Mouse (Mus musculus) intestine, embryonic 15.5 days (tissue): ENCODE data around the gene Dync1h1. TPM values are rescaled to one million over a fixed set of nuclear protein-coding genes. Genes with fewer than 3 reads are reported as not detected.

ENCODE experiments used
- ATAC-seq: fragments of 200-750 bp; cut with Nextera tagmentation; 2 replicates; pipeline ENCODE4 v1.8.0; 2017; ENCODE audit warnings: moderate TSS enrichment, moderate library complexity
- H3K27ac ChIP-seq: fragments of 300-500 bp; sonication (generic); 2 replicates; pipeline ENCODE4 v1.5.1; 2015; ENCODE audit warnings: mild to moderate bottlenecking, inconsistent platforms
- H3K27me3 ChIP-seq: fragments of 300-500 bp; sonication (generic); replicated peaks from 2 replicates; pipeline ENCODE4 v1.6.1; 2015; ENCODE audit warnings: inconsistent platforms
- H3K36me3 ChIP-seq: fragments of 300-500 bp; sonication (generic); 2 replicates; pipeline ENCODE4 v1.6.1; 2015; ENCODE audit warnings: inconsistent platforms
- H3K4me1 ChIP-seq: fragments of 300-500 bp; sonication (generic); replicated peaks from 2 replicates; pipeline ENCODE4 v1.6.1; 2015; ENCODE audit warnings: inconsistent platforms
- H3K4me2 ChIP-seq: fragments of 300-500 bp; sonication (generic); replicated peaks from 2 replicates; pipeline ENCODE4 v1.6.1; 2015; ENCODE audit warnings: mild to moderate bottlenecking, inconsistent platforms
- H3K4me3 ChIP-seq: fragments of 300-500 bp; sonication (generic); replicated peaks from 2 replicates; pipeline ENCODE4 v1.5.1; 2015; ENCODE audit warnings: inconsistent platforms
- H3K9ac ChIP-seq: fragments of 300-500 bp; sonication (generic); 2 replicates; pipeline ENCODE4 v1.6.1; 2015; ENCODE audit warnings: inconsistent platforms
- H3K9me3 ChIP-seq: fragments of 300-500 bp; sonication (generic); 2 replicates; pipeline ENCODE4 v1.6.1; 2016; ENCODE audit warnings: inconsistent platforms
- WGBS: fragments of 180-500 bp; shearing (Covaris S2); methylation state at CpG from one replicate; pipeline ENCODE4 v1.1.7; 2015; 5-methylcytosine and 5-hydroxymethylcytosine counted together
- polyA plus RNA-seq: library from polyadenylated mRNA; unstranded; fragments of >200 nt; fragmentation: Nextera tagmentation; extraction: Ambion mirVana; gene quantifications from 2 replicates; pipeline ENCODE4 v1.2.1, GENCODE M21; 2015

The Dync1h1 gene
- polyA plus RNA-seq, 1 experiment from 2014 or later = 35.7 TPM

GRCm38 (mm10) chr12:110575926-110576325, 25.3 kb upstream of the Dync1h1 start:
- no peaks in the 10 kb centered on the region for H3K9me3 ChIP-seq
- no peak overlapping the region for H3K4me3 ChIP-seq
- H3K27me3 ChIP-seq = no peaks in the 10 kb centered on the region
- H3K27ac ChIP-seq = no peak overlapping the region
- peaks cover 14% of the 10 kb centered on the region; the same call in 1 of the 2 replicates for H3K36me3 ChIP-seq
- ATAC-seq = no peak
- WGBS = 59% methylated on average over 4 of the region's 4 CpGs
- no peak overlapping the region for H3K9ac ChIP-seq
- no peak overlapping the region for H3K4me2 ChIP-seq
- H3K4me1 ChIP-seq = no peaks in the 10 kb centered on the region

GRCm38 (mm10) chr12:110578333-110578732, 22.9 kb upstream of the Dync1h1 start:
- H3K36me3 ChIP-seq = peaks cover 10% of the 10 kb centered on the region; the same call in 1 of the 2 replicates
- WGBS = 89% methylated on average over 9 of the region's 9 CpGs

GRCm38 (mm10) chr12:110588622-110589021, 12.6 kb upstream of the Dync1h1 start:
- WGBS = 79% methylated on average over 6 of the region's 6 CpGs
- Histone ChIP-seq H3K4me3 (no peak overlapping the region), H3K4me2 (no peak overlapping the region), H3K9ac (no peak overlapping the region), H3K27ac (no peak overlapping the region), H3K9me3 (no peaks in the 10 kb centered on the region), H3K27me3 (no peaks in the 10 kb centered on the region), H3K4me1 (0 out of 2 replicates have a peak, but pooled peaks cover 12% of the 10 kb centered on the region), H3K36me3 (no peaks in the 10 kb centered on the region)
- ATAC-seq = no peak

More at GRCm38 (mm10) chr12:110578333-110578732, 22.9 kb upstream of the Dync1h1 start:
- Histone ChIP-seq H3K4me2 (no peak overlapping the region), H3K4me3 (no peak overlapping the region), H3K27me3 (no peaks in the 10 kb centered on the region), H3K27ac (no peak overlapping the region), H3K4me1 (no peaks in the 10 kb centered on the region), H3K9me3 (no peaks in the 10 kb centered on the region), H3K9ac (no peak overlapping the region)
- no peak for ATAC-seq

- 1% methylated on average over 15 of the region's 15 CpGs for WGBS
- Histone ChIP-seq H3K36me3 (no peaks in the 10 kb centered on the region), H3K27me3 (no peaks in the 10 kb centered on the region), H3K4me2 (peak overlapping the region; percentile 86), H3K4me3 (peak overlapping the region; percentile 80), H3K9ac (peak overlapping the region; percentile 85), H3K27ac (peak overlapping the region; percentile 94), H3K9me3 (no peaks in the 10 kb centered on the region), H3K4me1 (0 out of 2 replicates have a peak, but pooled peaks cover 12% of the 10 kb centered on the region)
- ATAC-seq = peak; percentile 3
These were observed 10.4 kb upstream of the Dync1h1 start for GRCm38 (mm10) chr12:110590804-110591259.

- H3K27me3 ChIP-seq = no peaks in the 10 kb centered on the region
- peak overlapping the region; percentile 94 for H3K27ac ChIP-seq
- peak overlapping the region; percentile 80 for H3K4me3 ChIP-seq
- H3K36me3 ChIP-seq = no peaks in the 10 kb centered on the region
- under 1% methylated on average over 56 of the region's 56 CpGs for WGBS
- H3K9ac ChIP-seq = peak overlapping the region; percentile 85
- 0 out of 2 replicates have a peak, but pooled peaks cover 12% of the 10 kb centered on the region for H3K4me1 ChIP-seq
- peak overlapping the region; percentile 86 for H3K4me2 ChIP-seq
- H3K9me3 ChIP-seq = no peaks in the 10 kb centered on the region
- peak; percentile 98 for ATAC-seq
These were observed 9.9 kb upstream of the Dync1h1 start for GRCm38 (mm10) chr12:110591260-110591883.

DNA sequence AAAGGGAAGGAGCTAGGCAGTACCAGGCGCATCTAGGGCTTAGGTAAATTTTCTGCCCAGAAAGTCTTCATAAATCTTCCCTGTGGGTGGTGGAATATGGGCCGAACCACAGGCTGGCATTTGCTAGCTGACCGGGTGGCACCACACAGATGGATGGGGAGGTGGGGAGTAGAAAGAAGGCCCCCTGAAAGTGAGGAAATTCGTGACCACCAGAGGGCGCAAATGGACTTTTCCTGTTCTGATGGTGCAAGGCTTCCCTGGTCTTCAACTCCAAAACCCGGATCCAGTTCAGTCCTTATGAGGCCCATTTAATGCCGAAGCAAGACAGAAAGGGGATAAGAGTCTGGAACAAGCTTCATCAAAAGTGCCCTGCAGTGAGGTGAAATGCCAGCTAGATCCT, 2.7 kb upstream of the Dync1h1 start:
- H3K36me3 ChIP-seq = no peaks in the 10 kb centered on the region
- peaks cover 14% of the 10 kb centered on the region; the same call in 1 of the 2 replicates for H3K4me1 ChIP-seq
- H3K4me3 ChIP-seq = no peak overlapping the region
- H3K27ac ChIP-seq = no peak overlapping the region
- H3K9me3 ChIP-seq = no peaks in the 10 kb centered on the region
- no peak overlapping the region for H3K4me2 ChIP-seq
- no peak overlapping the region for H3K9ac ChIP-seq
- whole genome bisulfite sequencing = 9% methylated on average over 7 of the region's 7 CpGs
- ATAC-seq = no peak
- H3K27me3 ChIP-seq = no peaks in the 10 kb centered on the region

GRCm38 (mm10) chr12:110599791-110600190, 1.5 kb upstream of the Dync1h1 start:
- no peak overlapping the region for H3K4me2 ChIP-seq
- H3K9me3 ChIP-seq = no peaks in the 10 kb centered on the region
- no peaks in the 10 kb centered on the region for H3K27me3 ChIP-seq
- H3K36me3 ChIP-seq = no peaks in the 10 kb centered on the region
- WGBS = 49% methylated on average over 4 of the region's 4 CpGs
- H3K9ac ChIP-seq = no peak overlapping the region
- ATAC-seq = no peak
- H3K4me3 ChIP-seq = no peak overlapping the region
- H3K4me1 ChIP-seq = peaks cover 20% of the 10 kb centered on the region; the same call in 1 of the 2 replicates
- H3K27ac ChIP-seq = no peak overlapping the region

DNA sequence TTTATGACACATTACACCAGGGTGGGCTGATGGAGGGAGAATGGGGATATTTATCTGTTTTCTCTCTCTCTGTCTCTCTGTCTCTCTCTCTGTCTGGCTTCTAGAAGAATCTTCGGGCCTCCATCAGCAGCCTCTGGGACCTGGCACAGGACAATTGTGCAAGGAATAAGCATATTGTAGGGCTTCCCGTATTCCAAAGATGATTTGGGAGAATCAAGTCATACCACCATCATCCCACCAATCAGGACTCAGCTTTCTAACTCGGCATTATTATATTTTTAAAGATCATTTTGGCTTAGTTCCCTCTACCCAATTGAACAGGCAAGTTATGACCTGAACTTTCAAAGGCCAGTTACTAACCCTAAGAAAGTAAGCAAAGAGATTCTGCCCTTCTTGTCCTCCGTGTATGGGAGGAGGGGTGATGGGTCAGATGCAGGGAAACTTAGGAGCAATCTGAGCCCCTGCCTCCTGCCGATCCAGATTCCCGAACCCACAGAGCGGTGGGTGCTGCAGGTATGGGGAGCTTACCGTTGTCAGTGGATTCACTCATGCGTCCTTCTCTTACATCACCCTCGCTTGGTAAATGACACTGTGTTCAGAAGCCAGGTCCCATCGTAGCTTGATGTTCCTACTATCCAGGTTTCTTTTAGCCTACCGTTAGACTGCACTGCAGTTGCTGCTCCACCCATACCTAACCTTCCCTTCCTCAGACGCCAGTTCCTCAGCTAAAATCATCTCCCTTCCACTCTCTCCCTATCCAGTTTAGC, 844 bp upstream of the Dync1h1 start:
- ATAC-seq = no peak
- H3K9ac ChIP-seq = no peak overlapping the region
- no peaks in the 10 kb centered on the region for H3K9me3 ChIP-seq
- WGBS = 54% methylated on average over 13 of the region's 13 CpGs
- no peaks in the 10 kb centered on the region for H3K36me3 ChIP-seq
- no peaks in the 10 kb centered on the region for H3K27me3 ChIP-seq
- peak overlapping the region; percentile 74 for H3K4me3 ChIP-seq
- peak overlapping the region; percentile 62 for H3K4me2 ChIP-seq
- H3K4me1 ChIP-seq = peaks cover 20% of the 10 kb centered on the region; the same call in 1 of the 2 replicates
- H3K27ac ChIP-seq = no peak overlapping the region

- H3K9ac ChIP-seq = no peak overlapping the region
- 80% methylated on average over 3 of the region's 3 CpGs for WGBS
- no peak overlapping the region for H3K4me2 ChIP-seq
These were observed 4.9 kb downstream of the Dync1h1 start for GRCm38 (mm10) chr12:110606161-110606560.

GRCm38 (mm10) chr12:110606676-110607075, 5.4 kb downstream of the Dync1h1 start:
- no peaks in the 10 kb centered on the region for H3K9me3 ChIP-seq
- no peak for ATAC-seq
- no peak overlapping the region for H3K27ac ChIP-seq
- WGBS = 84% methylated on average over 2 of the region's 2 CpGs
- H3K4me2 ChIP-seq = no peak overlapping the region
- no peak overlapping the region for H3K9ac ChIP-seq
- H3K36me3 ChIP-seq = 0 out of 2 replicates have a peak, but pooled peaks cover under 1% of the 10 kb centered on the region
- H3K4me1 ChIP-seq = peaks cover 25% of the 10 kb centered on the region
- H3K27me3 ChIP-seq = no peaks in the 10 kb centered on the region
- no peak overlapping the region for H3K4me3 ChIP-seq

More at GRCm38 (mm10) chr12:110606161-110606560, 4.9 kb downstream of the Dync1h1 start:
- Histone ChIP-seq H3K9me3 (no peaks in the 10 kb centered on the region), H3K27ac (no peak overlapping the region), H3K4me1 (peaks cover 25% of the 10 kb centered on the region), H3K27me3 (no peaks in the 10 kb centered on the region), H3K36me3 (no peaks in the 10 kb centered on the region), H3K4me3 (no peak overlapping the region)
- ATAC-seq = no peak

GRCm38 (mm10) chr12:110608460-110609152, 7.4 kb downstream of the Dync1h1 start:
- peak; percentile 96 for ATAC-seq
- Histone ChIP-seq H3K4me3 (no peak overlapping the region), H3K9ac (no peak overlapping the region), H3K4me1 (peaks cover 17% of the 10 kb centered on the region), H3K4me2 (peak overlapping the region; percentile 28), H3K36me3 (0 out of 2 replicates have a peak, but pooled peaks cover 2% of the 10 kb centered on the region), H3K9me3 (no peaks in the 10 kb centered on the region), H3K27me3 (no peaks in the 10 kb centered on the region), H3K27ac (peak overlapping the region; percentile 68)
- 45% methylated on average over 11 of the region's 11 CpGs for WGBS

GRCm38 (mm10) chr12:110609153-110609497, 7.9 kb downstream of the Dync1h1 start:
- no peaks in the 10 kb centered on the region for H3K9me3 ChIP-seq
- 81% methylated on average over 9 of the region's 9 CpGs for WGBS
- H3K4me3 ChIP-seq = no peak overlapping the region
- H3K27me3 ChIP-seq = no peaks in the 10 kb centered on the region
- peaks cover 5% of the 10 kb centered on the region for H3K36me3 ChIP-seq
- no peak for ATAC-seq
- H3K9ac ChIP-seq = no peak overlapping the region
- H3K4me2 ChIP-seq = peak overlapping the region; percentile 28
- peaks cover 12% of the 10 kb centered on the region; the same call in 1 of the 2 replicates for H3K4me1 ChIP-seq
- peak overlapping the region; percentile 68; the same call in 1 of the 2 replicates for H3K27ac ChIP-seq
